Mouse (Mus musculus) monocyte, adult 2 months (primary cell): ENCODE results near the gene Cyp4a10.
"Not testable (repeated sequence)": the region's sequence is repeated elsewhere in the genome, so short reads cannot be mapped to it uniquely, and the experiment has no call there.

Source experiments
- DNase-seq, 2 experiments: peaks; one replicate each; pipeline ENCODE4 v3.0.0; 2022; ENCODE audit warnings: low spot score in 2 of 2, low read depth in 1 of 2

The Cyp4a10 gene

DNA sequence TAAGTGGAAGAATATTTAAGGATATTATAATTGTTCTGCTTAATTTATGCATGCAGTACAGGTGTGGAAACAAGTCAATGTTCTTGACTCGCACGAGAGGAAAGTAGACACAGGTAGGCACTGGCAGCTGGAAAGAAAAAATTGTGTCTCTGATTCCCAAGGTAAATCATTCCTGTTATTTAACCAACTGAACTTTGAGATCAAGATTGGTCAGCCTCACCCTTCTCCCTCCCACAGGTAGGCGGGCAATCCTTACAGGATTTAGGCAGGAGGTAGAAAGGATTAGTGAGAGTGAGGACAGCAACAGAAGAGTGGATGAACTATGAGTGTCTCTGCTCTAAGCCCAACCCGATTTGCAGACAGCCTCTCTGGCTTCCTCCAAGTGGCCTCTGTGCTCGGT, at the start of gene Cyp4a10:
Gene Cyp4a10, plus strand, starts transcription at position 265 of the 400 bp plus-strand sequence.
- not testable (repeated sequence) for DNase-seq

GRCm38 (mm10) chr4:115473585-115473984, 44.5 kb upstream of the Cyp4a10 start:
- DNase-seq = not testable (repeated sequence)

- DNase-seq = not testable (repeated sequence)
These were observed 42.0 kb upstream of the Cyp4a10 start for GRCm38 (mm10) chr4:115476051-115476450.

- no peak for DNase-seq
These were observed 36.9 kb upstream of the Cyp4a10 start for GRCm38 (mm10) chr4:115481006-115481652.

- DNase-seq = no peak
These were observed 22.1 kb upstream of the Cyp4a10 start, which contains the start of gene Cyp4a14 for GRCm38 (mm10) chr4:115496001-115496400. Gene Cyp4a14, minus strand, starts transcription at chr4:115496142.

DNA sequence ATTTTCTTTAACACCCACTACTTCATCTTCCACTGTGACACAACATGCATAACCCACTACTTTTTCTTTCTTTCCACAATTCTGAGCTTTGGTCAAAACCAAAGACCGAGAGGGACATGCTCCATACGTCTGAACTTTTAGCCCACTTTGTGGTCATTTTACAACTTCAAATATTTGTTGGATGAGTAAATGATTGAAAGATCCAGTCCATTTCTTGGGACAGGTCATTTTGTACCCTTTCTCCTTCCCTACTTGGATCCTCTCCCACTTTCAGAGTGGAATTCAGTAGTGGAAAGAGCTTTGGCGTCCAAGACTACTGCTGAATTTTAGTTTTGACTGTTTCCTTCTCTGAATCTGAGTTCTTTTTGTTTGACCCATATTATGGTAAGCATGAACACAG, 20.6 kb upstream of the Cyp4a10 start:
- no peak for DNase-seq

GRCm38 (mm10) chr4:115513964-115514363, 4.1 kb upstream of the Cyp4a10 start:
- DNase-seq = not testable (repeated sequence)

DNA sequence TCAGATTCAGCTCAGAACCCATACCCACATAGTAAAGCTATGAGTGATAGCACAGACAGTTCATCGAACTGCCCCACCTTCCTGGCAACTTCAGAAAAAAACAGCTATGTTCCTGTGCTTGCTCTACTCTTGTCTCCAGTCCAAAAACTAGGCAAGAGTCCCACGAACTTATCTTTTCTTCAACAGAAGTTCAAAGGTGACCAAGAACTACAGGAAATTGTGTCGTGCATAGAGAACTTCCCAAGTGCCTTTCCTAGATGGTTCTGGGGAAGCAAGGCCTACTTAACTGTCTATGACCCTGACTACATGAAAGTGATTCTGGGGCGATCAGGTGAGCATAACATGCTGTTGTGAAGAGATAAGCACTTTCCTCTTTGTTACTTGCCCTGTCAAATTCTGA, 1.4 kb downstream of the Cyp4a10 start:
- no peak for DNase-seq

- DNase-seq = no peak
These were observed 3.7 kb downstream of the Cyp4a10 start for GRCm38 (mm10) chr4:115521766-115522165.

DNA sequence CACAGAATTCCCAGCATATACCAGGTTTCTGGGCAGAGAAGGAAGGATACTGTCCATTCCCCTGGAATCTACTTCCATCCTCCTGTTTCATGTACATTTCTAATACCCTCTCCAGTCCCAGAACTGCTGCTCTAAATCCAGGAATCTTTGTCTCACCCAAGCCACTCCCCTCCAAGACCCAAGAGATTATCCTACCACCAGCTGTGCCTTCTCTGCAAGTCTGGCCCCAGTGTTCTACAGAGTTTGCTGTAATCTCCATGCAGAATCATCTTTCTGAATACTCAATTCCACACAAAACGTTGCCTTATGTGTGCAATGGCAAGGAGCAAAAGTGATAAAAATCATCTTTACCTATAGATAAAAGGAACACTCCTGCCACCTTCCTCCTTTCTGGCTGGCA, 27.0 kb downstream of the Cyp4a10 start:
- DNase-seq = no peak

- DNase-seq = no peak
These were observed 28.2 kb downstream of the Cyp4a10 start for GRCm38 (mm10) chr4:115546141-115546828.

DNA sequence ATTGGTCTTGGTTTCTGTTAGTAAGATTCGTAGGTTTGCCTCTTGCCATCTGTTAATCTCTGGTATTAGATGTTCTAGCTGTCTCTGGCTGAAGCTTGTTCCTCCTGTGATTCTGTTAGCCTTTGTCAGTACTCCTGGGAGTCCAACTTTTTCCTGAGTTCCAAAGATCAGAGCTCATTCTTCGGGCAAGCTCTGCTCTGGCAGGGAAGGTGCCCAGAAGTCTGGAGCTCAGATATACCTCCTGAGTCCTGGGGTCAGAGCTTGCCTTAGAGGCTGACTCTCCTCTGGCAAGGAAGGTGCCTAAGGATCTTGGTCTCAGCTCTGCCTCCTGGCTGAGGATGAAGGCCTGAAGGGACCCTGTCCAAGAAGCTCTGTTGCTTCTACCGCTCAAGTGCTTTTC, 34.7 kb downstream of the Cyp4a10 start:
- DNase-seq = no peak

DNA sequence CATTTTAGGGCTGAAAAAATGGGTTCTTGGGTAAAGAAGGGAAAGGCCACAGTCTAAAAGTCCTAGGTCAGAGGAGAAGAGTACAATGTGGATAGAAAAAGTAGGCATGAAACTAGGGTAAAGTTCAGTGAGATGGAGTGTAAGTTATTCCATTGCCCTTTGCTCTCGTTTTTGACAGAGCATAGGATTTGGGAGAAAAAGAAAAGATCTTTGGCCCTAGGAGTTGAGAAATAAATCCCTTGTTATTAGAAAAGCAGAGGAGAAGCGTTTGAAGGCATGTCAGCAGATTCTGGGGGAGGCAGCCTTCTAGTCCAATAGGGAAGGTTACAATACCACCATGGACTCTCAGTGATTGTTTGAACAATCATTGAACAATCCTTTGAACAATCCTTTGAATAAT, 37.4 kb downstream of the Cyp4a10 start:
- DNase-seq = no peak

DNA sequence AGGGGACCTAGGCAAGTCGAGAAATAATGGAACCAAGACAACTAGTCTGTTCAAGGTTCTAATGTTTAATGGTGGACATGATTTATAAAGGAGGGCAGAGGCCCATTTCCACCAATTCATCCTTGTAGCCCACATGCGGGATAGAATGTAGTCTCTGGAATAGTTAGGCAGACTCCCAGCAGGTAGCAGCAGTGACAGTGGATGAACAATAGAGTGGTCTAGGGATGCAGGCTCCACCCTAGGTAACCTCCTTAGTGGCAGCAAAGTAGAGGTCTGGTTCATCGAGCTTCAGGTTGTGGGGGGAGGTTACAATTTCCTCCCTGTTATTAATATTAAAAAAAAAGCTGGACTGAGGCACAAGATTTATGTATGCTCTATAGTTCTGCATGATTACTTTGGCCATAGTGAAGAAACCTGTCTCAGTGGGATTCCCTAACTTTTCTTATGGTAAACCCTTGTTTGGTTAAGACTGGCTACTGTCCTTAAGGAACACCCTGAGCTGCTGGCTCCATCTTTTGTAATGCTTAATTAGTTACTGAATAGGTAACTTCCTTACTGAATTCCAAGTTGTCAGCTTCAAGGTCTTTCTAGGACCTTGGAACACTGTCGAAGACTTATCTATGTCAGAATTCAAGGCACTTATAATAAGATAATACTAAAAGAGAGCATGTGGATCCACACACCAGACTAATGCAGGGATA, 39.9 kb downstream of the Cyp4a10 start:
- no peak for DNase-seq

DNA sequence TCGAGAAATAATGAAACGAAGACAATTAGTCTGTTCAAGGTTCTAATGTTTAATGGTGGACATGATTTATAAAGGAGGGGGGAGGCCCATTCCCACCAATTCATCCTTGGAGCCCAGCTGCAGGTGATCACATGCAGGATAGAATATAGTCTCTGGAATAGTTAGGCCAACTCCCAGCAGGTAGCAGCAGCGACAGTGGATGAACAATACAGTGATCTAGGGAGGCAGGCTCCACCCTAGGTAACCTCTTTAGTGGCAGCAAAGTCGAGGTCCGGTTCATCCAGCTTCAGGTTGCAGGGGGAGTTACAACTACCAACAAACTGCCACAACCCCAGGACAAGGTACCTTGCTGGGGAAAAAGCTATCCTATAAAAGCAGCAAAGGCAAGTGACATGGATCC, 43.2 kb downstream of the Cyp4a10 start:
- not testable (repeated sequence) for DNase-seq

- DNase-seq = no peak
These were observed 45.3 kb downstream of the Cyp4a10 start, which contains the start of gene Cyp4a31 for GRCm38 (mm10) chr4:115563401-115563800. Gene Cyp4a31, plus strand, starts transcription at chr4:115563649.

DNA sequence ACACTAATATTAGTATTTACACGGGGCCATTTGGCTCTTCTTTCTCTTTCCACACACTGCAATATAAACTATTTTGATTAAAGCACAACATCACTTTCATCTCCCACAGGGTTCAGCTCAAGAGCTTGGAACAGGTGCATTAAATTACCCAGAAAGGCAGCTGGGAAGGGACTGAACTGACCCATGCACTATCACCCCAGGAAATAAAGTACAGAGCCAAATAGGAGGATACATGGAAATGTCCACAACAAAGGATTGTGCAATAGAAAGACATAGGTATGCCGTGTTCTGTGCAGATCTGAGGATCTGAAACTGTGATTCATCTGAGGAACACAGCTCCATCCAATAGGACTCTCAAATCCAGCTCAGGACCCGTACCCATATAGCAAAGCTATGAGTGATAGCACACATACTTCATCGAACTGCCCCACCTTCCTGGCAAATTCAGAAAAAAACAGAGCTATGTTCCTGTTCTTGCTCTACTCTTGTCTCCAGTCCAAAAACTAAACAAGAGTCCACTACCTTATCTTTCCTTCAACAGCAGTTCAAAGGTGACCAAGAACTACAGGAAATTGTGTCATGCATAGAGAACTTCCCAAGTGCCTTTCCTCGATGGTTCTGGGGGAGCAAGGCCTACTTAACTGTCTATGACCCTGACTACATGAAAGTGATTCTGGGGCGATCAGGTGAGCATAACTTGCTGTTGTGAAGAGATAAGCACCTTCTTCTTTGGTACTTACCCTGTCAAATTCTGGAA, 46.6 kb downstream of the Cyp4a10 start:
- DNase-seq = not testable (repeated sequence)

GRCm38 (mm10) chr4:115575255-115575654, 57.2 kb downstream of the Cyp4a10 start:
- DNase-seq = no peak

GRCm38 (mm10) chr4:115575776-115576175, 57.7 kb downstream of the Cyp4a10 start:
- DNase-seq = no peak

GRCm38 (mm10) chr4:115583036-115583435, 65.0 kb downstream of the Cyp4a10 start:
- no peak for DNase-seq
